Mouse (Mus musculus): ENCODE results near the gene Dhrs13. TPM values are rescaled to one million over a fixed set of nuclear protein-coding genes. Genes with fewer than 3 reads are reported as not detected.

Dhrs13 gene
- total RNA-seq, 2 experiments from 2014 or later, result 10.3 to 12.1 TPM

DNA sequence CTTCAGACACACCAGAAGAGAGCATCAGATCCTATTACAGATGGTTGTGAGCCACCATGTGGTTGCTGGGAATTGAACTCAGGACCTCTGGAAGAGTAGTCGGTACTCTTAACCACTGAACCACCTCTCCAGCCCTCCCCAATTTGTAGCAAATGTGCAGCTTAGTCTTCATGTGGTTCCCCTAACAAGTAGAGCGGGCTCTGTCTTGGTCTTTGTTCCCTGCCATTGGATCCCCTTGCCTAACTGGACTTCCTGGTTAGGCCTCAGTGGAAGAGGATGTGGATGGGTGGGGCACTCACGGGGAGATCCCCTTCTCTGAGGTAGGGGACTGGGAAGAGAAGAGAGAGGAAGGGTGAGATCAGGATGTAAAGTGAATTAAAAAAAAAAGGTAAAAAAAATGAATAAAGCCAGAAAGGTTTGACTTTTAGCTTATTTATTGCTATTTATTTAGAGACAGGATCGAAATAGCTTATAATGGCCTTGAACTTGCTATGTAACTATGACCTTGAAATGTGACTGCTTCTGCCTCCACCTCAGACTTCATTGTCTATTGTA is 54.9 kb downstream of the Dhrs13 start:
- no peak for DNase-seq (ENCODE audit: low spot score in 2 of 2)

Small RNAs within 50 kb of the gene (microRNA-seq; reads per million reads assigned to microRNA genes)
- gene Mir144 (392 reads per million, percentile 63 among the genes with 10 or more reads in this experiment), gene Mir451a (not detected), gene Mir451b (not detected)

Other genes with a start within 250 kb of the Dhrs13 start
- not detected for gene Gm10277, start 244.5 kb upstream of the Dhrs13 start, total RNA-seq (2021)
- gene Pipox, start 138.2 kb upstream of the Dhrs13 start, total RNA-seq (2021), result 10 to 100 TPM in 1 of 2 experiments, 1 to 10 TPM in 1; 9.1 to 16.9 TPM
- 1 to 10 TPM; 3.9 to 6.0 TPM for gene Sez6, start 101.5 kb upstream of the Dhrs13 start, total RNA-seq (2021)
- gene Phf12, start 49.5 kb upstream of the Dhrs13 start, total RNA-seq (2021), result 10 to 100 TPM; 80.7 to 81.8 TPM
- 10 to 100 TPM; 81.8 to 83.8 TPM for gene Flot2, start 5.7 kb downstream of the Dhrs13 start, total RNA-seq (2021)
- 10 to 100 TPM; 32.1 to 32.9 TPM for gene Eral1, start 48.1 kb downstream of the Dhrs13 start, total RNA-seq (2021)
- gene Fam222b, start 62.4 kb downstream of the Dhrs13 start, total RNA-seq (2021), result 10 to 100 TPM; 20.3 to 22.1 TPM
- gene Traf4, start 133.3 kb downstream of the Dhrs13 start, total RNA-seq (2021), result 10 to 100 TPM; 42.7 to 46.5 TPM
- gene Nek8, start 144.4 kb downstream of the Dhrs13 start, total RNA-seq (2021), result 10 to 100 TPM; 16.3 to 16.5 TPM
- 10 to 100 TPM; 45.2 to 46.9 TPM for gene Tlcd1, start 144.4 kb downstream of the Dhrs13 start, total RNA-seq (2021)
- 1,000 to 10,000 TPM; 2,039 to 2,132 TPM for gene Rpl23a, start 151.3 kb downstream of the Dhrs13 start, total RNA-seq (2021)
- gene Rab34, start 156.2 kb downstream of the Dhrs13 start, total RNA-seq (2021), result 100 to 1,000 TPM; 120 to 124 TPM
- 1 to 10 TPM; 7.9 to 8.8 TPM for gene Proca1, start 161.1 kb downstream of the Dhrs13 start, total RNA-seq (2021)
- gene Sdf2, start 213.5 kb downstream of the Dhrs13 start, total RNA-seq (2021), result 10 to 100 TPM; 79.3 to 87.3 TPM
- gene Supt6, start 213.7 kb downstream of the Dhrs13 start, total RNA-seq (2021), result 10 to 100 TPM; 63.3 to 69.2 TPM
- gene 2610507B11Rik, start 229.5 kb downstream of the Dhrs13 start, total RNA-seq (2021), result 100 to 1,000 TPM; 137 to 138 TPM